Mouse (Mus musculus): ENCODE results near the gene Slc29a3. TPM values are rescaled to one million over a fixed set of nuclear protein-coding genes. Genes with fewer than 3 reads are reported as not detected.

Gene Slc29a3
- polyA plus RNA-seq, 1 experiment from 2014 or later: 3.9 TPM

DNA sequence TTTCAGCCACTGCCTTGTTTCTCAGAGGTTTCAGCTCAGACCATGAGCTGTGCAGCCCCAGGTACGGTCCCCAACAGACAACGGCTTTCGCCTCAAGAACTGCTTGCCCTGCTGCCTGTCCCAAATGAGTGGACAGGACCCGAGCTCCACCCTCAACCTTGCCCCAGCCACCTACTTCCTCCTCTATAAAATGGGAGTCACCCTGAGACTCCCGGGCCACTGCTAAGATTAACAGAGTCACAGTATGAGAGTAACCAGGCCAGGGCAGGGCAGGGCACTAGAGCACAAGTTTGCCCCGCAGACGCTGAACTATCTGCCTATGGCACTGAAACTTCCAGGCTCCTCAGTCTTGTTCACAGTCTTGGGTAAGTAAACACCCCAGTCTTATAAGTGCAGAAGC is 43.9 kb upstream of the Slc29a3 start:
- peaks cover 4% of the 10 kb centered on the region; the same call in 1 of the 2 replicates for H3K4me1 ChIP-seq (ENCODE audit: insufficient read depth)
- no peaks in the 10 kb centered on the region for H3K9me3 ChIP-seq (ENCODE audit: low read length)
- no peak overlapping the region for H3K4me2 ChIP-seq (ENCODE audit: low read depth, low read length)
- no peak for ATAC-seq
- WGBS (ENCODE audit: insufficient replicate concordance): 75% methylated on average over 7 of the region's 7 CpGs
- H3K36me3 ChIP-seq (replicated peaks; ENCODE audit: insufficient read depth, low read length): no peaks in the 10 kb centered on the region
- DNase-seq: no peak
- no peak overlapping the region for H3K27ac ChIP-seq (ENCODE audit: low read depth)
- no peak overlapping the region for H3K9ac ChIP-seq (replicated peaks)
- no peak for TF ChIP-seq CTCF (IDR thresholded peaks at IDR 0.05; ENCODE audit: low read depth)
- TF ChIP-seq EP300 (IDR thresholded peaks at IDR 0.05; ENCODE audit: low read depth): no peak
- H3K4me3 ChIP-seq (ENCODE audit: low read depth, low read length): no peak overlapping the region
- peaks cover 17% of the 10 kb centered on the region; the same call in 1 of the 2 replicates for H3K27me3 ChIP-seq (ENCODE audit: insufficient read depth, low read length)

DNA sequence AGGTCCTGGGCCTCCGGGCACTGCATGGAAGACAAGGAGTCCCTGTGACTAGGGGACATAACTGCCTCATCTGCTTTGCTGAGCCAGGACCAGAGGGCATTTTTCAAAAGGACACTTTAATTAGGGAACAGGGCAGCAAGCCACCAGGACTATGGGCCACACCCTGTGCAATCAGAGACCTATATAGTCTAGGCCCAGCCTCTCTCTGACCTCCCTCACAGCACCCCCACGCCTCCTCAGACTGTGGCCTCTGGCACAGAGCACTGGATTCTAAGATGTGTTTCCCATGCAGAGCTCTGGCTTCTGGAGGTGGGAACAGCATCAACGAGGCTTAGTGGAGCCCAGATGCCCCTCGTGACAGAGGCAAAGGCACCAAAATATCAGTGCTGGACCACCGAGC is 43.4 kb upstream of the Slc29a3 start:
- ATAC-seq (no peak), DNase-seq (no peak)
- H3K4me2 ChIP-seq (ENCODE audit: low read depth, low read length): no peak overlapping the region
- peaks cover 15% of the 10 kb centered on the region; the same call in 1 of the 2 replicates for H3K27me3 ChIP-seq (ENCODE audit: insufficient read depth, low read length)
- peaks cover 4% of the 10 kb centered on the region; the same call in 1 of the 2 replicates for H3K4me1 ChIP-seq (ENCODE audit: insufficient read depth)
- no peak for TF ChIP-seq EP300 (IDR thresholded peaks at IDR 0.05; ENCODE audit: low read depth)
- no peak for TF ChIP-seq CTCF (IDR thresholded peaks at IDR 0.05; ENCODE audit: low read depth)
- no peak overlapping the region for H3K27ac ChIP-seq (ENCODE audit: low read depth)
- H3K36me3 ChIP-seq (replicated peaks; ENCODE audit: insufficient read depth, low read length): no peaks in the 10 kb centered on the region
- 60% methylated on average over 5 of the region's 5 CpGs for WGBS (ENCODE audit: insufficient replicate concordance)
- no peak overlapping the region for H3K9ac ChIP-seq (replicated peaks)
- no peaks in the 10 kb centered on the region for H3K9me3 ChIP-seq (ENCODE audit: low read length)
- H3K4me3 ChIP-seq (ENCODE audit: low read depth, low read length): no peak overlapping the region

DNA sequence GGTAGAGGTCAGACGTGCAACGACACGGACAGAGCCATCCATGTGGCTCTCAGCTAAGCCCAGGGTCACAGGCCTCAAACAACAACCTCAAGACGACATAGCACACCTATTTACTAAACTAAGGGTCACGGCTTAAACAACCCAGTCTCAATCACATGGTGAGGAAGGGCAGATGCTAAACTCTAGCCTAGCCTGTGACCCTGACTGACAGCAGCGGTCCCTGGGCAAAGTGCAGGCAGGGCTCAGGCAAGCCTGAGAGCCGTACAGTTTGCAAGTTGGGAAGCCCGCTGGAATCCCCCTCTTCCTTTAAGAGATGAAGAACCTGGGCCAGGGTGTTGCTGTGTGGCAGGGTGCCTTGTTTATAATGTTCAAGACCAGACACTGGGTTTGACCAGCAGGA is 42.2 kb upstream of the Slc29a3 start:
- Histone ChIP-seq H3K36me3 (replicated peaks; ENCODE audit: insufficient read depth, low read length) (no peaks in the 10 kb centered on the region), H3K9ac (replicated peaks) (no peak overlapping the region), H3K9me3 (ENCODE audit: low read length) (no peaks in the 10 kb centered on the region), H3K27me3 (ENCODE audit: insufficient read depth, low read length) (peaks cover 10% of the 10 kb centered on the region; the same call in 1 of the 2 replicates), H3K4me2 (ENCODE audit: low read depth, low read length) (no peak overlapping the region), H3K4me3 (ENCODE audit: low read depth, low read length) (no peak overlapping the region), H3K27ac (ENCODE audit: low read depth) (no peak overlapping the region), H3K4me1 (ENCODE audit: insufficient read depth) (peaks cover 4% of the 10 kb centered on the region; the same call in 1 of the 2 replicates)
- ATAC-seq: no peak
- TF ChIP-seq EP300 (IDR thresholded peaks at IDR 0.05; ENCODE audit: low read depth) (no peak), CTCF (IDR thresholded peaks at IDR 0.05; ENCODE audit: low read depth) (no peak)
- WGBS (ENCODE audit: insufficient replicate concordance): 65% methylated on average over 8 of the region's 8 CpGs
- no peak for DNase-seq

DNA sequence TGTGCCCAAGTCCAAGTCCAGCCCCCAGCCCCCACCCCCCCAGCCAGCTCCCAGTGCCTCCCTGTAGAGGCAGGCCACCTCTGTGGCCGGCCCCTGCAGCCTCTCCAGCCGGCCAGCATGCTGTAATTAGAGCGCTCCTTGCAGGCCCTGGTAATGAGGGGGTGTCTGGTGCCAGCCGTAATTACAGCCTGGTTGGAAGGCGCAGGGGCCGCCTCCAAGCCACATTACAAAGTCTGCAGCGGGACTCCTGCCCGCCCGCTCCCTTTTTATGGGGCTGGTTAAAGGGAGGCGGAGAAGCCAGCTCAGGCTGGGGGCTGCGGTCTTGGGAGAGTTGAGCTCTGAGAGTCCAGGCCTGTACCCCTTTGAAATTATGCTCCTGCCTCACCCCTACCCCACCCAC is 41.8 kb upstream of the Slc29a3 start:
- H3K27ac ChIP-seq (ENCODE audit: low read depth): no peak overlapping the region
- ATAC-seq: no peak

DNA sequence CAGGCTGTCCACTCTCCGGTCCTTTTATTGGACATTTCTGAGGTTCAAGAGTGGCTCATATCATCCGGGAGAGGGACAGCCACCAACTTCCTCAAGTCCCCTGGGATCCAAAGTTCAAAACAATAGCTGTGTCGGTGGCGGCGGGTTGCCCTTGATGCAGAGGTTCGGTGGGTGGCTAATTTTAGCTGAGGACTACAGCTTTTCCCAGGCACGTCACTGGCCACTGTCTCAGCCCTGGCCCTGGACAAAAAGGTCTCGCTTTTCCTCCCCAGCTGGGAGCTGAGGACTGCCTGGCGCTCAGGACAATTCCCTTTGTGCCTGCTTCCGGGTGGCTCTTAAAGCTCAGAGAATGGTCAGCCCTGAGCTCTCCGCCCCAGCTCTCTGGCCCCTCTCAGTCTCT is 40.2 kb upstream of the Slc29a3 start:
- Histone ChIP-seq H3K27me3 (ENCODE audit: insufficient read depth, low read length) (peaks cover 6% of the 10 kb centered on the region; the same call in 1 of the 2 replicates), H3K4me3 (ENCODE audit: low read depth, low read length) (no peak overlapping the region), H3K9ac (replicated peaks) (no peak overlapping the region), H3K36me3 (replicated peaks; ENCODE audit: insufficient read depth, low read length) (no peaks in the 10 kb centered on the region), H3K4me2 (ENCODE audit: low read depth, low read length) (no peak overlapping the region), H3K4me1 (ENCODE audit: insufficient read depth) (peaks cover 4% of the 10 kb centered on the region; the same call in 1 of the 2 replicates), H3K9me3 (ENCODE audit: low read length) (no peaks in the 10 kb centered on the region), H3K27ac (ENCODE audit: low read depth) (no peak overlapping the region)
- WGBS (ENCODE audit: insufficient replicate concordance): 24% methylated on average over 11 of the region's 11 CpGs
- DNase-seq (no peak), ATAC-seq (no peak)
- TF ChIP-seq CTCF (IDR thresholded peaks at IDR 0.05; ENCODE audit: low read depth) (no peak), EP300 (IDR thresholded peaks at IDR 0.05; ENCODE audit: low read depth) (no peak)

More for the DNA sequence above, 41.8 kb upstream of the Slc29a3 start:
- Histone ChIP-seq H3K27me3 (ENCODE audit: insufficient read depth, low read length) (peaks cover 9% of the 10 kb centered on the region; the same call in 1 of the 2 replicates), H3K9ac (replicated peaks) (no peak overlapping the region), H3K36me3 (replicated peaks; ENCODE audit: insufficient read depth, low read length) (no peaks in the 10 kb centered on the region), H3K9me3 (ENCODE audit: low read length) (no peaks in the 10 kb centered on the region), H3K4me3 (ENCODE audit: low read depth, low read length) (no peak overlapping the region), H3K4me1 (ENCODE audit: insufficient read depth) (peaks cover 4% of the 10 kb centered on the region; the same call in 1 of the 2 replicates), H3K4me2 (ENCODE audit: low read depth, low read length) (no peak overlapping the region)
- 79% methylated on average over 11 of the region's 11 CpGs for WGBS (ENCODE audit: insufficient replicate concordance)
- no peak for DNase-seq
- no peak for TF ChIP-seq EP300 (IDR thresholded peaks at IDR 0.05; ENCODE audit: low read depth)
- TF ChIP-seq CTCF (IDR thresholded peaks at IDR 0.05; ENCODE audit: low read depth): no peak

DNA sequence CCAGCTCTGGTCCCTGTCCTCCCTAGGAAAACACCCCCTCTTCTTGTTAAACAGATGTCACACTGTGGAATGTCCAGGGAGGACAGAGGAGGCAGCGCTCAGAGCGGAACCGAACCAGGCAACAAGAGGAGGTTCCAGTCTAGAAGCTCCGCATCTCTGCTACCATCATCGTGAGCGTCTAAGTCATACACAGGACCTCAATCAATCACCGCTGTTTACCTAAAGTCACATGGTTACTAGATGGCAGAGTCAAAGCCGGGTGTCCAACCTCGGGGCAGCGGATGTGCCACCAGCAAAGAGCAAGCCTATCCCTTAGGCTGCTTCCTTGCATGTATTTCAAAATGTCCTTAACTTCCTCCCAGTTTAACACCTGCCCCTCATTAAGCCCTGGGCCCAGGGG is 39.8 kb upstream of the Slc29a3 start:
- H3K27ac ChIP-seq (ENCODE audit: low read depth): no peak overlapping the region
- H3K4me1 ChIP-seq (ENCODE audit: insufficient read depth): peaks cover 4% of the 10 kb centered on the region; the same call in 1 of the 2 replicates
- TF ChIP-seq EP300 (IDR thresholded peaks at IDR 0.05; ENCODE audit: low read depth) (no peak), CTCF (IDR thresholded peaks at IDR 0.05; ENCODE audit: low read depth) (no peak)
- no peaks in the 10 kb centered on the region for H3K9me3 ChIP-seq (ENCODE audit: low read length)
- no peak overlapping the region for H3K4me2 ChIP-seq (ENCODE audit: low read depth, low read length)
- DNase-seq (no peak), ATAC-seq (no peak; the same call in 1 of the 2 replicates)
- 29% methylated on average over 10 of the region's 10 CpGs for WGBS (ENCODE audit: insufficient replicate concordance)
- H3K9ac ChIP-seq (replicated peaks): no peak overlapping the region
- no peaks in the 10 kb centered on the region for H3K36me3 ChIP-seq (replicated peaks; ENCODE audit: insufficient read depth, low read length)
- H3K4me3 ChIP-seq (ENCODE audit: low read depth, low read length): no peak overlapping the region
- peaks cover 6% of the 10 kb centered on the region; the same call in 1 of the 2 replicates for H3K27me3 ChIP-seq (ENCODE audit: insufficient read depth, low read length)

All from liver, postnatal 0 days (tissue).